Mouse (Mus musculus) MEL (cell line): ENCODE measurements around the gene Dao.

Experiments used
- CTCF ChIP-seq, 3 experiments: IDR thresholded peaks in 2 of 3; conservative IDR thresholded peaks in 1 of 3; 2 replicates each; pipeline ENCODE4 v1.5.1; 2011 to 2012; ENCODE audit warnings: low read length in 3 of 3, low read depth in 2 of 3, mild to moderate bottlenecking in 2 of 3, improper control_type of control experiment in 1 of 3, inconsistent platforms in 1 of 3, mixed read lengths in 1 of 3, moderate library complexity in 1 of 3; ENCODE audit not compliant: control insufficient read depth in 1 of 3, insufficient read depth in 1 of 3, poor library complexity in 1 of 3, severe bottlenecking in 1 of 3
- GATA1 ChIP-seq: IDR thresholded peaks from 2 replicates; pipeline ENCODE4 v1.6.1; 2011; ENCODE audit warnings: low read depth, low read length, improper control_type of control experiment
- MEF2A ChIP-seq: IDR thresholded peaks from 2 replicates; pipeline ENCODE4 v1.6.1; 2014; ENCODE audit warnings: low read depth, mild to moderate bottlenecking, inconsistent platforms, low read length, improper control_type of control experiment; ENCODE audit not compliant: poor library complexity, insufficient replicate concordance, severe bottlenecking; ENCODE audit errors: extremely low read depth

DNA sequence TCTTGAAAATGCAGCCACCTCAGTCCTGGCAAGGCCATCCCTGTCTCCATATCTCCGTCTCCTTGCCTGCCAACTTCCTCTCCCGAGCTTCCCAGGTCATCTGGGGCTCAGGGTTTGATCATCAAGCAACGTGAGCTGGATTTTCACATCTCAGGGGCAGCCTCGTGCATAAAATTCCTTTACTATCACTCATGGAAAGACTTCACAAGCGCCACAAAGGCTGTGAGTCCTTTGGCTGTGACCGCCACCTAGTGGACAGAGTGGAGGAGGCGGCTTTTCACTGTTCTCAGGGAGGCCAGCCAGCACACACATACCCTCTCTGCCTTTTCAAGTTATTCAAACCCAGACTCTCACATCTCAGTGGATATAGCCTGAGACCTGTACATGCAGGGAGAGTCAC lies 49.1 kb upstream of the Dao start:
- TF ChIP-seq GATA1 = no peak
- no peak for TF ChIP-seq MEF2A
- peak; percentile 88 to 96 (median 93) for TF ChIP-seq CTCF (IDR thresholded peaks at IDR 0.05 in 2 of 3, conservative IDR thresholded peaks at IDR 0.05 in 1 of 3; ENCODE audit: control insufficient read depth in 1 of 3, insufficient read depth in 1 of 3, low read depth in 2 of 3, low read length in 3 of 3, poor library complexity in 1 of 3, severe bottlenecking in 1 of 3)
